Mouse (Mus musculus): ENCODE data around the gene Gm6034.

The Gm6034 gene

DNA sequence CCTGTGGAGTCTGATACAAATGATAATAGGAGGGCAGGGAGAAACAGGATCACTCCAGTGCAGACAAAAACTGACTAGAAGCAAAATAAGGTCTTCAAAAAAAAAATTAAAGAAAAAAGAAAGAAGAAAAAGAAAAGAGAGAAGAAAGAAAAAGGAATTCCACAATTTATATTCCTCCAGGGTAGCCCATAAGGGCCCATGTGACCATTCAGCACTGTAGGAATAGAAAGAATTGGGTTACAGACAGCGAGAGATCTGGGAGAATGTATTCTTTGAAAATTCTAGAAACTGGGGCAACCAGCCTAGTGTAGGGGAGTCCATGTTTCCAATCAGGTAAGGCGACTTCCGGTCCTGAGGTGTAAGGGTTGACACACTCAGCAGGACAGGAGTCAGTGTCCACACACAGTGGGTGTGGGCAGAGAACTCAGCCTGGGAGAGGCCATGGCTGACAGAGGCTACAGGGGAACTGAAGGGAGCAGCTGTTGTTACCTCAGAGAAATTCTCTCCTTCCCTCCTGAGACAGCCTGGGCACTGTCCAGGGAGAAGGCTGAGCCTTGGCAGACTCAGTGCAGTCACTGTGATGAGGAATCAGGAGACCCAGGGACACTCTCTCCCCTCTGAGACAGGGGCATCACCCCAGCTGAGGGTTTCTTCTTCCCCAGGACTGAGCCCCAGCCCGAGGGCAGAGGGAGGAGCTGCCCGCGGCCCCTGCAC lies 39.9 kb downstream of the Gm6034 start:
- WGBS, result 32% methylated on average over 6 of the region's 6 CpGs

DNA sequence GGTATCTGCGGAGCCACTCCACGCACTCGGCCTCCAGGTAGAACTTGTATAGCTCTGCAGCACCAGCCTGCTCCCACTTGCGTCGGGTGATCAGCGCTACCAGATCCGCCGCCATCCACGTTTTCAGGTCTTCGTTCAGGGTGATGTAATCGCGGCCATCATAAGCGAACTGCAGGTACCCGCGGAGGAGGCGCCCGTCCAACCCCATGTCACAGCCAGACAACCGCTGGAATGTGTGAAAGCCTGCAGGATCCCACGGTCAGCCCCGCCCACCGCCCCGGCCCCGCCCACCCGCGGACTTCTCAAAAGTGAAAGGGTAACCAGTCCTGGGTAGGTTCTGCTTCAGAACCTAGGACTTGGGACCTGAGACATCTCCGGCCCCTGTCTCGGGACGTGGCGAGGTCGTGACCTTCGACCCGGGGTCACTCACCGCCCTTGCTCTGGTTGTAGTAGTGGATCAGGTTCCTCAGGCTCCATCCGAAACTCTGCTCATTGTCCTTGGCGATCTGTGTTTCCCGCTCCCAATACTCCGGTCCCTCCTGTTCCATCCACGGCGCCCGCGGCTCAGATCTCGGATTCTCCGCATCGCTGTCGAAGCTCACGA lies 40.6 kb downstream of the Gm6034 start:
- WGBS, result 2% methylated on average over 46 of the region's 46 CpGs

DNA sequence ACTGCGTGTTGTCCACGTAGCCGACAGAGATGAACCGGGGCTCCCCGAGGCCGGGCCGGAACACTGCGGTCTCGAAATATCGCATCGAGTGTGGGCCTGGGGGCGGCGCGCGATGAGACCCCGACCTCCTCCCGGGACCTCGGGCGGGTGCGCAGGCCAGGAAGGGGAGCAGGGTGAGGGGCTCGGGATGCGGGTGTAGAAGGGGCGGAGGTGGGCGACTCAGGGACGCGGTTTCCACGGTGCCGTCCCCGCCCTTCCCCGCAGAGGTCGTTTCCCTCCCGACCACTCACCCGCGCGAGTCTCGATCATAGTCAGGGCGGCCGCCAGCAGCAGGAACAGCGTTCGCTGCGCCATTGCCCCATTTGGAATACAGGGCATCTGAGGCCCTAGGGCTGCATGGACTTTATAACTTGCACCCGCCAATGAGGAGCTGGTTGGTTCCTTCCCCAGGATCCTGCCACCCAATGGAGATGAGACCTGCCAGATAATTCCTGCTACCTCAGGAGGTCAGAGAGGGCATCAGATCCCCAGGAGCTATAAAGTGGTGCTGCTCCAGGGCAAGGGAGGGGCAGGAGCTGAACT lies 41.2 kb downstream of the Gm6034 start:
- WGBS, result 2% methylated on average over 42 of the region's 42 CpGs

DNA sequence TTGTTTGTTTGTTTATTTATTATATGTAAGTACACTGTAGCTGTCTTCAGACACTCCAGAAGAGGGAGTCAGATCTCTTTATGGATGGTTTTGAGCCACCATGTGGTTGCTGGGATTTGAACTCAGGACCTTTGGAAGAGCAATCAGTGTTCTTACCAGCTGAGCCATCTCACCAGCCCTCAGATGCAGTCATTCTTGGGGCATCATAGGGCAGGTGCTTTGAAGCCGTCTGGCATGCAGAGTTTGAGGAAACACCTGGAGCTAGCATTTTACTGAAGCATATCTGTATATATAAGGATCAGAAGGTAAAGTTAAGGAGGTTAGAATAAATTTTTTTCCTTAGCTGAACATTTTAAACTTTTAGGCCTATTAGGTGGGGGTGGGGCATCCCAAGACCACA lies 43.2 kb downstream of the Gm6034 start:
- 85% methylated on average over 1 of the region's 1 CpGs for WGBS

DNA sequence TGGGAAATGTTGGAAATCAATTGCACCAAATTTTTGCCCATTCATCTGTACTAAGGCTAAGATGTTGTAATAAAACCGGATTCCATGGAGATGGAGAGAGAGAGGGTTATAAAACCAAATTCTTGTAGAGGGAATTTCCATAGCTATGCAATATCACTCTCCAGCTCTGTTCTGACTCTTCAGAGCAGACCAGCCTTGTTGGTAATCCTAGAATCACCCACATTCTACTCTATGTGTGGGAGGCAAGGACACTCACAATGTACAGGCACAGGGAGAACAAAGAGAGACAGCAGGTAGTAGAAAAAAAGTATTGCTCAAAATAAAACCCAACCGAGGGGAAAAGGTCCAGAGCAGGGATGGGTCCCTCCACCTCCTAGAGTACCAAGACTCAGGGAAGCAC lies 49.2 kb downstream of the Gm6034 start:
- no CpG with 5 or more reads among the region's 2 CpGs for WGBS

DNA sequence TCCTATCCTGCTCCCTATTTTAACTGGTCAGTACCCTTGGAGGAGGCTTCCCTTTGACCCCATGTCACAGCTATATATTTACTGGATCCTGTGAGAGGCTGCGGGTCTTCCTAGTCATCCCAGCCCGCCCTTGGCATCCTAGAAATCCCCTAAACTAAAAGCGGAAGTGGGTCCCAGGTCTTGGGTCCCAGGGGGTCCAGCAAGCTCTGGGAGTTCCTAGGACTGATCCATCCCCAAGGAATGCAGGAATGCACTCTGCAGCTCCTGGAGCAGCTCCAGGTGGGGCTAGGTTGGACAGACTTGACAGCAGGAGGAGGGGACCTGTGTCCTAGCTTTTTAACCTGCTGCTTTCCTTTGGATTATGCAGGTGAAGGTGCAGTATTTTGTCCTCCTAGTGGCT lies 51.2 kb downstream of the Gm6034 start:
- 54% methylated on average over 3 of the region's 3 CpGs for WGBS

DNA sequence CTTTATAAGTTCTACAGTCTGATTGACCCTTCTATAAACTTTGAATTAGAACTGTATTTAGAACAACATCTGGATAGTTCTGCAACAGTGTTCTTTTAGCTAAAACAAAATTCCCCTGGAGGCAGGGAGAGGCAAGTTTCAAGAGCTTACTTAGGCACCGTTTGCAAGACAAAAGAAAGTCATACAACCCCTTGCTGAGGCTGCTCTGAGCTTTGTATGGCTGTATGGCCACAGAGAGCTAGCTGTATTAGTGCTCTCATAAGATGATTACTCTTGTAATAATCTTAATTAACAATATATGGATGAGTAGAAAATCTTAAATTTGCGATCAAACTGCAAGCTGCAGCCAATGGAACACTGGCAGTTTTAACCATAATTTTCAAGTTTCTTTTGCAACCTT lies 56.8 kb downstream of the Gm6034 start:
- WGBS, result 63% methylated on average over 2 of the region's 2 CpGs

DNA sequence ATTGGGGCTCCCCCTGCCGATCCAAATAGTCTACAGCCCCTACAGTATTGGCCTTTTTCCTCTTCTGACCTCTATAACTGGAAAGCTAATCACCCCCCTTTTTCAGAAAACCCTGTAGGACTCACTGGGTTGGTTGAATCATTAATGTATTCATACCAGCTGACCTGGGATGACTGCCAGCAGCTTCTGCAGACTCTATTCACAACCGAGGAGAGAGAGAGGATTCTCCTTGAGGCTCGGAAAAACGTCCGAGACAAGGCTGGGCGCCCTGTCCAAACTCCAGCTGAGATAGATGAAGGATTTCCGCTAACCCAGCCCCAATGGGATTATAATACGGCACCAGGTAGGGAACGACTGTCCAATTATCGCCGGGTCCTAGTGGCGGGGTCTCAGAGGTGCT lies 59.3 kb downstream of the Gm6034 start:
- 53% methylated on average over 12 of the region's 12 CpGs for WGBS

All from cerebral cortex, adult 2 months (tissue).